17 mouse cellular contexts compared by ENCODE assay signal in genomic region chr17:12094016-12094415, GRCm38 (mm10).
"Had no signal": no experiment of that assay in that cellular context is flagged by ENCODE, and none has a peak within 500 bp of the region (broad histone marks: within the 10 kb centered on the region; RNA-seq: fewer than 3 reads in every experiment).

No protein-coding gene starts in this region.

- H3K4me3 ChIP-seq: kidney, embryonic 15.5 days; left cerebral cortex, adult 2 months; liver, embryonic 13.5 days; neural tube, embryonic 12.5 days; neural tube, embryonic 15.5 days; stomach, embryonic 15.5 days had no signal

- H3K27me3 ChIP-seq: kidney, embryonic 15.5 days; neural tube, embryonic 12.5 days; neural tube, embryonic 15.5 days; stomach, embryonic 15.5 days had no signal

- H3K4me1 ChIP-seq: kidney, embryonic 15.5 days; neural tube, embryonic 12.5 days; neural tube, embryonic 15.5 days; stomach, embryonic 15.5 days had no signal

- H3K27ac ChIP-seq: kidney, embryonic 15.5 days; left cerebral cortex, adult 2 months; liver, embryonic 13.5 days; neural tube, embryonic 12.5 days; neural tube, embryonic 15.5 days; stomach, embryonic 15.5 days had no signal

- DNase-seq: kidney, adult 11 months; kidney, adult 8-10 months; kidney, postnatal 10 days; kidney, postnatal 36 days; layer of hippocampus, postnatal 36 days; liver, embryonic 13.5 days; lung, adult 2 months; midbrain, embryonic 14.5 days; right cerebral cortex, adult 18-20 months; right cerebral cortex, postnatal 14 days; right cerebral cortex, postnatal 4 days; thymus, postnatal 25 days had no signal

- H3K9me3 ChIP-seq: kidney, embryonic 15.5 days; liver, embryonic 13.5 days; neural tube, embryonic 12.5 days; neural tube, embryonic 15.5 days; stomach, embryonic 15.5 days had no signal

- H3K9ac ChIP-seq: kidney, embryonic 15.5 days; liver, embryonic 13.5 days; neural tube, embryonic 12.5 days; neural tube, embryonic 15.5 days; stomach, embryonic 15.5 days had no signal

- H3K36me3 ChIP-seq: kidney, embryonic 15.5 days; liver, embryonic 13.5 days; neural tube, embryonic 12.5 days; neural tube, embryonic 15.5 days; stomach, embryonic 15.5 days had no signal
